Mouse (Mus musculus): ENCODE data around the gene Slc38a3. TPM values are rescaled to one million over a fixed set of nuclear protein-coding genes. Genes with fewer than 3 reads are reported as not detected.

Slc38a3 gene
- polyA plus RNA-seq, 1 experiment, result 145 TPM

DNA sequence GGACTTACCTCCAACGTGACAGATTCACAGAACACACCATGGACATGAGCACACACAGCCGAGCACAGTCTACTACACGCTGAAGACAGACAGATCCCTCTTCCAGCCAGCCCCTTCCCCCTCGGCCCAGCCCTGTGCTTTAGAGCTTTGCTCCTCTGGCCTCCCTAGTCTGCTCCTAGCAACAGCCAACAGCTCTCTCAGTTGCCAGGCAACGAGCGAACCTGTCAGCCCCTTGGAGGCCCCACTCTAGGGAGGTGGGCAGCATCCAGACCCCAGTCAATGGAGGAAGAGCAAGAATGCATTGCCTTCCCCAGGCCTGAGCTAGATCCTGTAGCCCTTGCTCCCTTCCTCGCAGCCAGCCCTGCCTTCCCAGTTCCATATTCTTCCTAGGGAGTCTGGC is 32.3 kb downstream of the Slc38a3 start:
- no peak overlapping the region for H3K27ac ChIP-seq (ENCODE audit: insufficient read depth, low read length)
- peaks cover 7% of the 10 kb centered on the region; the same call in 1 of the 2 replicates for H3K4me1 ChIP-seq (ENCODE audit: control insufficient read depth, insufficient read depth, low read length)
- WGBS, result 42% methylated on average over 7 of the region's 7 CpGs
- TF ChIP-seq CTCF (IDR thresholded peaks at IDR 0.05; ENCODE audit: borderline replicate concordance, insufficient read depth, low read depth, low read length) (no peak), POLR2A (IDR thresholded peaks at IDR 0.05; ENCODE audit: borderline replicate concordance, insufficient read depth, low read length) (no peak)
- no peak for DNase-seq
- no peak overlapping the region for H3K4me3 ChIP-seq (replicated peaks; ENCODE audit: insufficient read depth, low read depth, low read length)
- no peaks in the 10 kb centered on the region for H3K27me3 ChIP-seq (ENCODE audit: control insufficient read depth, insufficient read depth, low read length)

DNA sequence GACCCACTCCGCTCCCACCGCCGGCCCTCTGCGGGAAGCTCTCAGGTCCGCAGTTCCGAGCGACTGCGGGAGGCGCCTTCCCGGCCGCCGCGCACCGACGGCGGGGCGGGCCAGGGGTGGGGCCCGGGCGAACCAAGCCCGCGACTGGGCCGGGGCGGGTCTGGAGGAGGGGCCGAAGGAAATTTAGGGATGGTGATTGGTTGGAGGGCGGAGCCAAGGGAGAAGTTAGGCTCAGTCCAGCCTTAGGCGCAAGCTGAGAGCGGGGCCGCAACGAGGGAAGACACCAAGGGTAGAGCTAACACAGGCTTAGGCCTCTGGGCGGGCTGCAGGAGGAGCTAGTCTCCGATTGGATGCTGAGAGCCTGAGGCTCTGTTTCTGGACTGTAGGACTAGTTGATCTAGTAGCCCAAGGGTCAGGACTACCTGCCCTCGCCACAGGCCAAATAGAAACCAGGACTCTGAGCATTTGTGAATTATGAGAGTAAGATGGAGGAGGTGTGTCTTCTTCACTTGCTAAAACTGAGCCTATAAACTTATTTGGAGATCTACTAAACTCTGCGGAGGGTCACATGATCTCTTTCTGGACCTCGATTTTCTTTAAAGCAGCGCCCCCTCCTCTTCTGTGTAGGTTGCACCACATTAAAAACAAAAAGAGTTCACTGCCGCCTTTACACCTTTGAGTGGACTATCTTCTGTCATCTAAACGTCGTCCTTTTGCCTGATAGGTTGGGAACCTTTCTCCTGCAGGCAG is 33.9 kb downstream of the Slc38a3 start, which contains the start of gene Gnai2:
Gene Gnai2, minus strand, starts transcription at position 89 of the 750 bp plus-strand sequence.
- WGBS, result 6% methylated on average over 38 of the region's 38 CpGs
- Histone ChIP-seq H3K4me3 (replicated peaks; ENCODE audit: insufficient read depth, low read depth, low read length) (peak within 1 kb of the TSS; percentile 87), H3K27me3 (ENCODE audit: control insufficient read depth, insufficient read depth, low read length) (no peaks in the 10 kb centered on the region), H3K4me1 (ENCODE audit: control insufficient read depth, insufficient read depth, low read length) (peaks cover 8% of the 10 kb centered on the region; the same call in 1 of the 2 replicates), H3K27ac (ENCODE audit: insufficient read depth, low read length) (peak within 1 kb of the TSS; percentile 60)
- TF ChIP-seq CTCF (IDR thresholded peaks at IDR 0.05; ENCODE audit: borderline replicate concordance, insufficient read depth, low read depth, low read length) (no peak), POLR2A (IDR thresholded peaks at IDR 0.05; ENCODE audit: borderline replicate concordance, insufficient read depth, low read length) (peak; percentile 63; the same call in 1 of the 2 replicates)
- DNase-seq, result peak; percentile 96 to 97

DNA sequence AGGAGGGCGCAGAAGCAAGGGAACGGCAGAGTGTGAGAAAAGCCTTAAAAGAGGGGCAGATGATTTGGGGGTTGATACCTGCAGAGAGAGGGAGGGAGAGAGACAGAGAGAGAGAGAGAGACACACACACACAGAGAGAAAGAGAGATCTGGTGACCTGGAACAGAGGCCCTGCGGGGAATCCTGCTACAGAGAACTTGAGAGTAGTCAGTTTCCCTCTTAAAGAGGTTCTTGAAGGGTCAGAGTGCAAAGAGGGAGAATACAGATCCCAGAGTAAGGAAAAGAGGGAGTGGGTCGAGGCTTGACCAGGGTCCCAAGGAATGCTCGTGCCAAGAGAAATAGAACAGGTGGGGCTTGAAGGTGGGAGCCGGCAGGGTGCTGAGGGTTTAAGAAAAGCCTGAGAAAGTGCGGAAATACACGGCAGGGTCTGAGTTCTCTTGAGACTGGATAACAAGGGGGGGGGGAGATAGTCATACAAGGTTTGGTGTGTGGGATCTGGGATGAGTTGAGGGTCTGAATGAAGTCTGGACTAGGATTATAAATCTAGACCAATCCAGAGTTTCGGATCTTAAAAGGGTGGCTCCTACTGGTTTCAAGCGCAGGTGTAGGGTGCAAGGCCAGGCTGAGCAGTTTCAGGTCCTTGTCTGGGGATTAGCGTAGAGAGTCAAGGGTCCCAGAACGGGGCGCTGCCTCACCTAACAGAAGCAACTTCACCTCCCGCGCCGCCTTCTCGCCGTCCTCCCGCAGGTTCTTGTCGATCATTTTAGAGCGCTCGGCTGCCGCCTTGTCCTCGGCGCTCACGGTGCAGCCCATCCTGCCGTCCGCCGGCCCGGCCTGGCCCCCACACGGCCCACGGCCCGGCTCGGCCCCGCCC is 34.7 kb downstream of the Slc38a3 start:
- Histone ChIP-seq H3K4me3 (replicated peaks; ENCODE audit: insufficient read depth, low read depth, low read length) (peak overlapping the region; percentile 87), H3K27me3 (ENCODE audit: control insufficient read depth, insufficient read depth, low read length) (no peaks in the 10 kb centered on the region), H3K27ac (ENCODE audit: insufficient read depth, low read length) (peak overlapping the region; percentile 60), H3K4me1 (ENCODE audit: control insufficient read depth, insufficient read depth, low read length) (peaks cover 8% of the 10 kb centered on the region)
- no peak for DNase-seq
- no peak for TF ChIP-seq POLR2A (IDR thresholded peaks at IDR 0.05; ENCODE audit: borderline replicate concordance, insufficient read depth, low read length)
- no peak for TF ChIP-seq CTCF (IDR thresholded peaks at IDR 0.05; ENCODE audit: borderline replicate concordance, insufficient read depth, low read depth, low read length)
- 3% methylated on average over 35 of the region's 35 CpGs for WGBS

GRCm38 (mm10) chr9:107633661-107634405 is 35.5 kb downstream of the Slc38a3 start:
- Histone ChIP-seq H3K27ac (ENCODE audit: insufficient read depth, low read length) (peak overlapping the region; percentile 41), H3K27me3 (ENCODE audit: control insufficient read depth, insufficient read depth, low read length) (no peaks in the 10 kb centered on the region), H3K4me1 (ENCODE audit: control insufficient read depth, insufficient read depth, low read length) (peaks cover 14% of the 10 kb centered on the region), H3K4me3 (replicated peaks; ENCODE audit: insufficient read depth, low read depth, low read length) (peak overlapping the region; percentile 87)
- peak in 1 of 2 experiments; percentile 62 for DNase-seq
- no peak for TF ChIP-seq POLR2A (IDR thresholded peaks at IDR 0.05; ENCODE audit: borderline replicate concordance, insufficient read depth, low read length)
- no peak for TF ChIP-seq CTCF (IDR thresholded peaks at IDR 0.05; ENCODE audit: borderline replicate concordance, insufficient read depth, low read depth, low read length)
- WGBS, result 4% methylated on average over 15 of the region's 15 CpGs

DNA sequence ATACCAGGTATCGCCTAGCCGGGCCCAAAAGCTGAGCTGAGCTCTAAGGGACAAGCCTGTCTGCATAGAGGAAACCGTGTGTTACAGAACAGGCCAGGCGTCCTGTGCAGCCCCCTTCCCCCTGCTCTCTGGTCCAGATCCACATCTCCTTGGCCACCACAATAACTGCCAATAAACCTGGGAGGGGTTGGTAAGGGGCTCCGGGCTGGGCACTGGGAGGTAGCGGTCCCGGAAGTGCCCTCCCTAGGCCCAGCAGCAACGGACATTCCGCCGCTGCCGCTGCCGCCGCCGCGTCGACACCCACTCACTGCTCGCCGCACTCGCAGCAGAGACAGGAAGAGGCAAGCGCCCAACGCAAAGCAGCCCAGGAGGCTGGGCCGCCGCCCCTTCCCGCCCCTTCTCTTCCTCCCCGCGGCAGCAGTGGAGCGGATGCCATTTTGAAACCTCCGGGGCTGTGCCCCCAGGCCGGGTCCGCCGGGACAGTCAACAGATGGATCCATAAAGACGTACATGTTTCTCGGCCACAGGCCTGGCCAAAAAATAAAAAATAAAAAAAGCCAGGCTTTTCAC is 36.2 kb downstream of the Slc38a3 start:
- Histone ChIP-seq H3K4me1 (ENCODE audit: control insufficient read depth, insufficient read depth, low read length) (peaks cover 20% of the 10 kb centered on the region), H3K27ac (ENCODE audit: insufficient read depth, low read length) (peak overlapping the region; percentile 41), H3K27me3 (ENCODE audit: control insufficient read depth, insufficient read depth, low read length) (no peaks in the 10 kb centered on the region), H3K4me3 (replicated peaks; ENCODE audit: insufficient read depth, low read depth, low read length) (peak overlapping the region; percentile 87)
- DNase-seq, result peak in 1 of 2 experiments; percentile 59
- TF ChIP-seq POLR2A (IDR thresholded peaks at IDR 0.05; ENCODE audit: borderline replicate concordance, insufficient read depth, low read length) (0 out of 2 replicates have a peak, but pooled peaks have one; percentile 28), CTCF (IDR thresholded peaks at IDR 0.05; ENCODE audit: borderline replicate concordance, insufficient read depth, low read depth, low read length) (no peak)
- WGBS, result 4% methylated on average over 33 of the region's 33 CpGs

DNA sequence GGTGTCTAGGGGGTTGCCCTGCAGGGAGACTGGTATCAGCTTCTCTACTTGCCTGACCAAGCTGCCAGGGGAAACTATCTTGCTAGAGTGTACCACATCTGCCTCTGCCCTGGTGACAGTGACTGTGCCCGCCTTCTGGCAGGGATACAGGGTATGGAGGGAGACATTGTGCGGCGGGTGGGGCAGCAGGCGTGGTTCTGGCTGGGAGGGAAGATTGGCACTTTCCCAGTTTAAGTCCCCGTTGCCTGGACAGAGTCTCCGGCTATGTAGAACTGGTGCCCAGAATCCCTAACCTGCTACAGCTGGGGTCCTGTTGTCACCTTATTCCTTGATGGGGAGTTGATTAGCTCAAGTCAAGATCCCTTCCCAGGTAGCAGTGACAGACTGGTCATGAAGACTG is 36.9 kb downstream of the Slc38a3 start:
- Histone ChIP-seq H3K27ac (ENCODE audit: insufficient read depth, low read length) (peak overlapping the region; percentile 41), H3K4me3 (replicated peaks; ENCODE audit: insufficient read depth, low read depth, low read length) (peak overlapping the region; percentile 87), H3K27me3 (ENCODE audit: control insufficient read depth, insufficient read depth, low read length) (no peaks in the 10 kb centered on the region), H3K4me1 (ENCODE audit: control insufficient read depth, insufficient read depth, low read length) (peaks cover 25% of the 10 kb centered on the region)
- TF ChIP-seq POLR2A (IDR thresholded peaks at IDR 0.05; ENCODE audit: borderline replicate concordance, insufficient read depth, low read length), result no peak
- TF ChIP-seq CTCF (IDR thresholded peaks at IDR 0.05; ENCODE audit: borderline replicate concordance, insufficient read depth, low read depth, low read length), result no peak
- DNase-seq, result peak in 1 of 2 experiments; percentile 44
- WGBS, result 19% methylated on average over 6 of the region's 6 CpGs

GRCm38 (mm10) chr9:107631861-107632260 is 37.5 kb downstream of the Slc38a3 start:
- TF ChIP-seq POLR2A (IDR thresholded peaks at IDR 0.05; ENCODE audit: borderline replicate concordance, insufficient read depth, low read length), result no peak
- no peak for TF ChIP-seq CTCF (IDR thresholded peaks at IDR 0.05; ENCODE audit: borderline replicate concordance, insufficient read depth, low read depth, low read length)
- Histone ChIP-seq H3K4me1 (ENCODE audit: control insufficient read depth, insufficient read depth, low read length) (peaks cover 31% of the 10 kb centered on the region), H3K27ac (ENCODE audit: insufficient read depth, low read length) (no peak overlapping the region), H3K27me3 (ENCODE audit: control insufficient read depth, insufficient read depth, low read length) (no peaks in the 10 kb centered on the region), H3K4me3 (replicated peaks; ENCODE audit: insufficient read depth, low read depth, low read length) (no peak overlapping the region)
- WGBS, result 80% methylated on average over 8 of the region's 8 CpGs
- no peak for DNase-seq

Data from cerebellum, adult 2 months (tissue).